Mouse (Mus musculus) hematopoietic multipotent progenitor cell, adult 10-12 weeks (in vitro differentiated cells): ENCODE data around the gene Pcdh11x. TPM values are rescaled to one million over a fixed set of nuclear protein-coding genes. Genes with fewer than 3 reads are reported as not detected.

Source experiments
- polyA plus RNA-seq: library from polyadenylated mRNA; stranded (reverse); fragments of >175 nt; gene quantifications from 2 replicates; pipeline ENCODE4 v1.2.3, GENCODE M21; 2012; ENCODE audit warnings: low replicate concordance

Pcdh11x gene
- 0.07 TPM in 1 of 2 replicates, not detected in the other for polyA plus RNA-seq

DNA sequence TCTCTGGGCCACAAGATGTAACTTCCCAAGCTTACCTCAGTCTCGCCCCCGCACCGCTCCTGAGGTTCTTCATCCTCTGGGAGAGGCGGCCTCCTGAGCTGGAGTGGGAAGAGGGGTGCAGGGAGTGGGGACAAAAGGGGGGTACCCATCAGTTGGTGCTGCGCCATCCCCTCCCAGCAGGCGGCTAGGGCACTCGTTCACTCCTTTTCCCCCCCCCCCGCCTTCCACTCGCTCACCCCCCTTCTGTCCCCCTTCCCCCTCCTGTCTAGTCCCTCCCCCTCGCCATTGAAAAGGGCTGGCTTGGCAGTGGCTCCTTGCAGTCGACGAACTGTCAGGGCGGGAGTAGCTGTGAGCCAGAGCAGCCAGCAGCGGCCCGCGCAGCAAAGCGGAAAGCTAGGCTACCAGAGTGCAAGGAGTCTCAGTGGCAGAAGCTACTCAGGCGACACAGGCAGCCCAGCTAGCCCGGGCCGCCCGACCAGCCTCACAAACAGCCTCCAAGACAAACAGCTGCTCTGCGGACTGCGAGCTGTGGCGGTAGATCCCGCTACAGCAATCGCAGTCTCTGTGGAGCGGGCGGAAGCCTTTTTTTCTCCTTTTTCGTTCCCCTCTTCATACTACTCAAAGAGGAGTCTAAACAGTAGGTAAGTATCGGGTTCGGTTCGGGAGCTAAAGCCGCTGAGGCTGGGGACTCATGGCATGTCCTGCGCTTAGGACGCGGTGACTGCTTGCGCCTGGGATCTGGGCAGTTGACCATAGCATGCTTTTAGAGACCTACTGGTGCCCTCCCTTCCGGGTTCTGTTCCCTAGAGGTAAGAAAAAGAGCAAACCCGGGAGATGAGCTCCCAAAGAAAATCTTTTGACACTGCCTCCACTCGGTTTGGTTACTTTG, at the start of gene Pcdh11x:
Gene Pcdh11x, plus strand, starts transcription at position 249 of the 889 bp plus-strand sequence.

DNA sequence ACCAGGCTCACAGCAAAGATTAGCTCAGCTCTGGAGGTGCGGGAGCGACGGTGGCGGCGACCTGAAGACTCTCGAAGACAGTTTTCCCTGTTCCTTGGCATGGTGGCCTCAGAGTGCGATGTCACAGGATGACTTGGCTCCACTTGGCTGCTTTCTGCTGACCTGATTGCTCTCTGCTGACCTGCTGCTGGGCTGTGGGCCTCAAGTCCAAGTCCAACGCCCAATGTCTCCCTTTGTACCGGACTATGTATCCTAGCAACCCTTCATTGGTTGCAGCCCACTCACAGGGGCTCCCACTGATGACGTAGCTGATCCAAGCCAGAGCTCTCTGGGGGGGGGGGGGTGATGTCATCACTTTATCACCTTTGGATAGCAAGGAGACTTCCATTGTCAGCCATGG, 22.9 kb downstream of the Pcdh11x start, which contains the start of gene H2afb3:
Gene H2afb3, minus strand, starts transcription at position 101 of the 400 bp plus-strand sequence.

Other genes with a start within 250 kb of the Pcdh11x start
- gene H2afb3, start 22.8 kb downstream of the Pcdh11x start, polyA plus RNA-seq = not detected in 2 replicates